Mouse (Mus musculus) cortical plate, adult 2 months (tissue): ENCODE data around the gene Galnt10.

Source experiments
- CTCF ChIP-seq: fragments of 200-500 bp; IDR thresholded peaks from 2 replicates; pipeline ENCODE4 v1.5.1; 2011; ENCODE audit warnings: mild to moderate bottlenecking, control low read depth, low read length; ENCODE audit not compliant: insufficient read depth; ENCODE audit errors: extremely low read depth
- POLR2A ChIP-seq: fragments of 200-500 bp; IDR thresholded peaks from 2 replicates; pipeline ENCODE4 v1.6.1; 2011; ENCODE audit warnings: mild to moderate bottlenecking, low read length, control low read depth; ENCODE audit not compliant: insufficient read depth; ENCODE audit errors: extremely low read depth

DNA sequence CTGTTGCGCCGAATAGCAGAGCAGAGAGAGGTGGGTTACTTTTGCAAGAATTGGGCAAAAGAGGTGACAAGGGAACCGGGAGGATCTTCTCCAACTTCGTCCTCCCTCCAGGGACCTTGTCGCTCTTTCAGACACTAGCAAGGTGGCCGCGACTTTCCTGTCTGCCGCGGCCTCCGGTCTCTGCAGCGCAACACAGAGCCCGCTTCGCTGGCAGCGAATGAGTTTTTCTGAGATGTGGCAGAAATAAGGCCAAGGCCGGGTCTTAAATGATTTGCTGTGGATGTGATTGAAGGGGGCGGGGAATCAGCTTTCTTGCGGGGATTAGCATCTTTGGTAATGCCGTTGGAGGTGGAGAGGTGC, 157.2 kb downstream of the Galnt10 start:
- TF ChIP-seq CTCF (no peak), POLR2A (no peak)
